Mouse (Mus musculus): ENCODE results near the gene Prss38. TPM values are rescaled to one million over a fixed set of nuclear protein-coding genes. Genes with fewer than 3 reads are reported as not detected.

Gene Prss38
- polyA plus RNA-seq (2012; rRNA removed): not detected in 2 replicates

GRCm38 (mm10) chr11:59375475-59375874 is at the start of gene Prss38:
TSS of gene Prss38 (minus strand) at chr11:59375657.
- H3K36me3 ChIP-seq (ENCODE audit: control insufficient read depth, insufficient read depth, low read length): no peaks in the 10 kb centered on the region
- H3K27ac ChIP-seq (ENCODE audit: control insufficient read depth, insufficient read depth, low read length): no peak within 1 kb of the TSS
- TF ChIP-seq POLR2A (IDR thresholded peaks at IDR 0.05; ENCODE audit: control insufficient read depth, extremely low read depth, insufficient read depth, low read length, poor library complexity): no peak
- H3K27me3 ChIP-seq (ENCODE audit: control insufficient read depth, insufficient read depth, low read length): no peaks in the 10 kb centered on the region
- WGBS: 95% methylated on average over 16 of the region's 16 CpGs
- H3K4me1 ChIP-seq (replicated peaks; ENCODE audit: control insufficient read depth, insufficient read depth, low read length): no peaks in the 10 kb centered on the region
- no peak within 1 kb of the TSS for H3K4me3 ChIP-seq (ENCODE audit: control insufficient read depth, insufficient read depth, low read length)
- no peak for DNase-seq

- Histone ChIP-seq H3K4me3 (ENCODE audit: control insufficient read depth, insufficient read depth, low read length) (no peak overlapping the region), H3K27ac (ENCODE audit: control insufficient read depth, insufficient read depth, low read length) (no peak overlapping the region), H3K36me3 (ENCODE audit: control insufficient read depth, insufficient read depth, low read length) (no peaks in the 10 kb centered on the region), H3K27me3 (ENCODE audit: control insufficient read depth, insufficient read depth, low read length) (no peaks in the 10 kb centered on the region), H3K4me1 (replicated peaks; ENCODE audit: control insufficient read depth, insufficient read depth, low read length) (peaks cover 31% of the 10 kb centered on the region)
- 84% methylated on average over 5 of the region's 5 CpGs for WGBS
- no peak for TF ChIP-seq CTCF (IDR thresholded peaks at IDR 0.05; ENCODE audit: borderline replicate concordance, control insufficient read depth, extremely low read depth, insufficient read depth, low read length, poor library complexity)
- no peak for TF ChIP-seq POLR2A (IDR thresholded peaks at IDR 0.05; ENCODE audit: control insufficient read depth, extremely low read depth, insufficient read depth, low read length, poor library complexity)
- DNase-seq: no peak
Observed at GRCm38 (mm10) chr11:59423010-59423588, 47.6 kb upstream of the Prss38 start.

- Histone ChIP-seq H3K27ac (ENCODE audit: control insufficient read depth, insufficient read depth, low read length) (no peak overlapping the region), H3K4me1 (replicated peaks; ENCODE audit: control insufficient read depth, insufficient read depth, low read length) (peaks cover 31% of the 10 kb centered on the region), H3K4me3 (ENCODE audit: control insufficient read depth, insufficient read depth, low read length) (no peak overlapping the region), H3K27me3 (ENCODE audit: control insufficient read depth, insufficient read depth, low read length) (no peaks in the 10 kb centered on the region), H3K36me3 (ENCODE audit: control insufficient read depth, insufficient read depth, low read length) (no peaks in the 10 kb centered on the region)
- WGBS: 13% methylated on average over 2 of the region's 2 CpGs
- TF ChIP-seq POLR2A (IDR thresholded peaks at IDR 0.05; ENCODE audit: control insufficient read depth, extremely low read depth, insufficient read depth, low read length, poor library complexity) (no peak), CTCF (IDR thresholded peaks at IDR 0.05; ENCODE audit: borderline replicate concordance, control insufficient read depth, extremely low read depth, insufficient read depth, low read length, poor library complexity) (no peak)
- DNase-seq: no peak
Observed at GRCm38 (mm10) chr11:59421967-59422366, 46.5 kb upstream of the Prss38 start.

GRCm38 (mm10) chr11:59421436-59421835 is 46.0 kb upstream of the Prss38 start:
- H3K36me3 ChIP-seq (ENCODE audit: control insufficient read depth, insufficient read depth, low read length): no peaks in the 10 kb centered on the region
- H3K27ac ChIP-seq (ENCODE audit: control insufficient read depth, insufficient read depth, low read length): no peak overlapping the region
- H3K27me3 ChIP-seq (ENCODE audit: control insufficient read depth, insufficient read depth, low read length): no peaks in the 10 kb centered on the region
- DNase-seq: no peak
- no peak overlapping the region for H3K4me3 ChIP-seq (ENCODE audit: control insufficient read depth, insufficient read depth, low read length)
- 26% methylated on average over 8 of the region's 8 CpGs for WGBS
- H3K4me1 ChIP-seq (replicated peaks; ENCODE audit: control insufficient read depth, insufficient read depth, low read length): peaks cover 31% of the 10 kb centered on the region
- TF ChIP-seq POLR2A (IDR thresholded peaks at IDR 0.05; ENCODE audit: control insufficient read depth, extremely low read depth, insufficient read depth, low read length, poor library complexity): no peak
- TF ChIP-seq CTCF (IDR thresholded peaks at IDR 0.05; ENCODE audit: borderline replicate concordance, control insufficient read depth, extremely low read depth, insufficient read depth, low read length, poor library complexity): no peak

GRCm38 (mm10) chr11:59418708-59419107 is 43.3 kb upstream of the Prss38 start:
- 30% methylated on average over 5 of the region's 5 CpGs for WGBS
- no peaks in the 10 kb centered on the region for H3K27me3 ChIP-seq (ENCODE audit: control insufficient read depth, insufficient read depth, low read length)
- TF ChIP-seq POLR2A (IDR thresholded peaks at IDR 0.05; ENCODE audit: control insufficient read depth, extremely low read depth, insufficient read depth, low read length, poor library complexity) (no peak), CTCF (IDR thresholded peaks at IDR 0.05; ENCODE audit: borderline replicate concordance, control insufficient read depth, extremely low read depth, insufficient read depth, low read length, poor library complexity) (no peak)
- peaks cover 19% of the 10 kb centered on the region for H3K4me1 ChIP-seq (replicated peaks; ENCODE audit: control insufficient read depth, insufficient read depth, low read length)
- H3K4me3 ChIP-seq (ENCODE audit: control insufficient read depth, insufficient read depth, low read length): no peak overlapping the region
- H3K36me3 ChIP-seq (ENCODE audit: control insufficient read depth, insufficient read depth, low read length): no peaks in the 10 kb centered on the region
- DNase-seq: no peak
- no peak overlapping the region for H3K27ac ChIP-seq (ENCODE audit: control insufficient read depth, insufficient read depth, low read length)

- Histone ChIP-seq H3K4me1 (replicated peaks; ENCODE audit: control insufficient read depth, insufficient read depth, low read length) (peaks cover 8% of the 10 kb centered on the region), H3K27ac (ENCODE audit: control insufficient read depth, insufficient read depth, low read length) (no peak overlapping the region), H3K36me3 (ENCODE audit: control insufficient read depth, insufficient read depth, low read length) (no peaks in the 10 kb centered on the region), H3K27me3 (ENCODE audit: control insufficient read depth, insufficient read depth, low read length) (no peaks in the 10 kb centered on the region), H3K4me3 (ENCODE audit: control insufficient read depth, insufficient read depth, low read length) (no peak overlapping the region)
- WGBS: 90% methylated on average over 13 of the region's 13 CpGs
- TF ChIP-seq POLR2A (IDR thresholded peaks at IDR 0.05; ENCODE audit: control insufficient read depth, extremely low read depth, insufficient read depth, low read length, poor library complexity) (no peak), CTCF (IDR thresholded peaks at IDR 0.05; ENCODE audit: borderline replicate concordance, control insufficient read depth, extremely low read depth, insufficient read depth, low read length, poor library complexity) (no peak)
- no peak for DNase-seq
Observed at GRCm38 (mm10) chr11:59412999-59413863, 37.8 kb upstream of the Prss38 start.
